Mouse (Mus musculus): ENCODE measurements around the gene 4933428M09Rik.
"Not testable (repeated sequence)": the region's sequence is repeated elsewhere in the genome, so short reads cannot be mapped to it uniquely, and the experiment has no call there.

4933428M09Rik gene

GRCm38 (mm10) chrX:139178928-139179327 is at the start of gene 4933428M09Rik:
Gene 4933428M09Rik, plus strand, starts transcription at chrX:139179228.
- no peak for DNase-seq

DNA sequence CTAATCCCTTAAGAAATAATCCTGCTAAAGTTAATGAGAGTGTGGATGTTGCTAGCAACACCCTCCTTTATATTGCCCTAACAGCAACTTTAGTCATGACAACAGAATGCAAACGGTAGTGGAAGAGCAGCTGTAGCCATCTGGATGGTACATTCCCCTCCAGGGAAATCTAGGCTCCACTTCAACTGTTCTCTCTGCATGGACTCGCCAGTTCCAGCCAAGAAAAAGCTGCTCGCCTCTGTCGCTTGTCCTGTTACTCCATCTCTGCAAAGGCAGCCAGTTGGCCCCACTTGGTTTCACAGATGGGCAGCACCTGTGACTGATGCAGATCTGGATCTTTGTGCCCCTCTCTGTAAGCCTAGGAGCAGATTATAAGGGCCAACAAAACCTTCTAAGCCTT is 45.0 kb upstream of the 4933428M09Rik start:
- peak; percentile 4 for DNase-seq

- DNase-seq = not testable (repeated sequence)
Observed at GRCm38 (mm10) chrX:139191506-139191905, 12.5 kb downstream of the 4933428M09Rik start.

DNA sequence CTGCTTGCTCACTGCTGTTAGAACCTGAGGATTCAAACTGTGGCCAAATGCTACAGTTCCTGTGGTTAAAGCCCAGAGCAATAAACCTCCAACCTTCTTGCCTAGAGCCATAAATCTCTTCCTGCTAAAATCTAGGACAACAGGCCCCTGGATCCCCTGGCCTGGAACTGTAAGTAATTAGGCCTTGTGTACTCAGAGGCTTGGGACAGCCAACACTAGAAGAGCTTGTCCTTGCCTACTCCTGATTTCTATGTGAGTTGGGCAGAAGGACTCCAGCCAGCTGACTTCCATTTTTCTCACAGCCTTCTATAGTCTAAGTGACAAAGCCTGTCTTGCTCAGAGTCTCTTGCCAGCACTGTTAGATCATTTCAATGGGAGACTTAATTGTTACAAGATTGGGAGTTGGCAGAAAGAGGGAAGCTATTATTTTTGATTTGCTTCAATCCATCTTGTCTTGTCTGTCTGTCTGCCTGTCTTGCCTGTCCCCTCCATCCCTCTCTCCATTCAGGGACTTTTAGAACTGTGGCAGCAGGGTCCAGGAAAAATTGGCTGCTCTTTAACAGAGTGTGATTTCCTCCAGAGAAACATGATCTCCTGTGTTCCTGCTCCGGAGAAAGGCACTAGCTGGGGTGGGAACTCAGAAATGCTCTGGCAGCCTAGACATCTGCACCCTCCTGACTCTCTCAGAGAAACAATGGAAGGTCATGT is 15.7 kb downstream of the 4933428M09Rik start:
- DNase-seq = no peak

- not testable (repeated sequence) for DNase-seq
Observed at GRCm38 (mm10) chrX:139209191-139209828, 30.3 kb downstream of the 4933428M09Rik start.

DNA sequence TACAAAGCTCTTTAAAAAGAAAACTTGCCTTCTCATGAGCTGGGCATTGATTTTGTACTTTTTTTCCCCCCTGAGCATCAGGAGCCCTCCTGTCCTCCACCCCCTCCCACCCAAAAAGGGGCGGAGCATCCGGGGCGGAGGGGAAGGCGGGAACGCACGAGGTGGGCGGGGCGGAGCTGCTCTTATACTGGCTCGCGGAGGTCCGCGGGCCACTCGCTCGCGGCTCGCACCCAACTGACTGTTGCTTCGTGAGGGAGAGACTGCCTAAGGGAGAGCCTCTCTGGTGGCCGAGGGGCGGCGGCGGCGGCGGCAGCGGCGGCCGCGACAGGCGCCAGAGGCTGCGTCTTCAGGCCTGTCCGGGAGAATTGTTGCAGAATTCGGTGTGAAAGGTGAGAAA is 30.8 kb downstream of the 4933428M09Rik start, which contains the start of gene Mum1l1:
Mum1l1 (plus strand) TSS at position 214 of the 397 bp plus-strand sequence.
- DNase-seq = peak; percentile 76

- no peak for DNase-seq
Observed at GRCm38 (mm10) chrX:139214765-139215164, 35.7 kb downstream of the 4933428M09Rik start.

GRCm38 (mm10) chrX:139216409-139216808 is 37.4 kb downstream of the 4933428M09Rik start:
- no peak for DNase-seq

DNA sequence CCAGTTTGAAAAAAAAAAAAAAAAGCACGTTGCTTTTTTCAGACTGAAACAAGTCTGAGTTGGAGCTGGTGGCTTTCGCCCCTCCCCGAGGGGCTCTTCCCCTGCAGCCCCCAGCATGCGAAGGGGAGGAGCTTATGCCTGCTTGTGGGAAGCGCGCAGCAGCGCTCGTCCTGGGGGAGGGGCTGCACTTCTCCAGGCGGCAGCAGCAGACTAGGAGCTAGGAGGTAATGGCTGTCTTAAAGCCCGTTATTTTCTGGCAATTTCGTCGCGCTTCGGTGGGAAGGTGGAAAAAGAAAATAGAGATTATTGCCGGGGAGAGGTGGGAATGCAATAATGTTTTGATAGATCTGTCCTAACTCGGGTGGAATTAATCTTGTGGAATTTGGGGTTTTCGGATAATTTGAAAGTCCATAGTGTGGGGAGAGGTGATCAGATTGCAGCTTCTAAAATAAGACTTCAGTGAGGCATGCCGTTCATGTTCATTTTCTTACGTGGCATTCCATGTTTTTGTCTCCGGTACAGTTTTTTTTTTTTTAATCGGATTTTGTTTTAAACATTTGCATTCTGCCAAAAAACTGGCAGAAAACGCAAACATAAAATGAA is 38.1 kb downstream of the 4933428M09Rik start:
- DNase-seq = peak; percentile 44

- peak; percentile 20 for DNase-seq
Observed at GRCm38 (mm10) chrX:139217776-139218175, 38.7 kb downstream of the 4933428M09Rik start.

DNA sequence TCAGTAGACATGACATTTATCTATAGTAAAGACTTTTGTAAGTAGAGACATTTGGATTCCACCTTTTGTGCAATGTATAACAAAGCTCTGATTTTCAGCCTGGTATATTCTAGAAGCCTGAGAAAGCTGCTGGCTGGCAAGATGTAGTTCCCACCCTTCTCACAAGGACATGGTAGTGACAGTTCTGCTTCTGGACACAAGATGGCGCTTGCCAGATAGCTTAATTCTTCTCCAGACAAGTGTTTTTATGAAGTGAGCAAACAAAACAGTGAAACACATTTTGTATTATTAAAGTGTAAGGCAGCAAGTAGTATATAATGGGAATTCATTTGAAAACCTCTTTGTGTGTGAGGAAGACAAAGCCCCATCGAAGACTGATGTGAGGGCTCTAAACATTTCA is 40.0 kb downstream of the 4933428M09Rik start:
- DNase-seq = peak; percentile 50

GRCm38 (mm10) chrX:139220830-139221229 is 41.8 kb downstream of the 4933428M09Rik start:
- no peak for DNase-seq

- no peak for DNase-seq
Observed at GRCm38 (mm10) chrX:139221893-139222292, 42.9 kb downstream of the 4933428M09Rik start.
